Mouse (Mus musculus) cortical plate, adult 2 months (tissue): ENCODE measurements around the gene Slc36a1. TPM values are rescaled to one million over a fixed set of nuclear protein-coding genes. Genes with fewer than 3 reads are reported as not detected.

Experiments
- H3K27ac ChIP-seq: fragments of 200-500 bp; 2 replicates; pipeline ENCODE4 v1.5.1; 2012; ENCODE audit warnings: low read length, control low read depth, inconsistent platforms; ENCODE audit not compliant: insufficient read depth
- H3K4me1 ChIP-seq: fragments of 200-500 bp; 2 replicates; pipeline ENCODE4 v1.6.1; 2011; ENCODE audit warnings: low read length; ENCODE audit not compliant: control insufficient read depth, insufficient read depth
- H3K4me3 ChIP-seq: fragments of 200-500 bp; 2 replicates; pipeline ENCODE4 v1.5.1; 2011; ENCODE audit warnings: mild to moderate bottlenecking, low read length, control low read depth; ENCODE audit not compliant: insufficient read depth
- CTCF ChIP-seq: fragments of 200-500 bp; IDR thresholded peaks from 2 replicates; pipeline ENCODE4 v1.5.1; 2011; ENCODE audit warnings: mild to moderate bottlenecking, control low read depth, low read length; ENCODE audit not compliant: insufficient read depth; ENCODE audit errors: extremely low read depth
- POLR2A ChIP-seq: fragments of 200-500 bp; IDR thresholded peaks from 2 replicates; pipeline ENCODE4 v1.6.1; 2011; ENCODE audit warnings: mild to moderate bottlenecking, low read length, control low read depth; ENCODE audit not compliant: insufficient read depth; ENCODE audit errors: extremely low read depth
- polyA plus RNA-seq: library from polyadenylated mRNA; depleted of rRNA; stranded (reverse); fragments of >200 nt; gene quantifications from 2 replicates; pipeline ENCODE4 v1.2.3, GENCODE M21; 2012

The Slc36a1 gene
- polyA plus RNA-seq, 1 experiment, result 35.9 TPM

DNA sequence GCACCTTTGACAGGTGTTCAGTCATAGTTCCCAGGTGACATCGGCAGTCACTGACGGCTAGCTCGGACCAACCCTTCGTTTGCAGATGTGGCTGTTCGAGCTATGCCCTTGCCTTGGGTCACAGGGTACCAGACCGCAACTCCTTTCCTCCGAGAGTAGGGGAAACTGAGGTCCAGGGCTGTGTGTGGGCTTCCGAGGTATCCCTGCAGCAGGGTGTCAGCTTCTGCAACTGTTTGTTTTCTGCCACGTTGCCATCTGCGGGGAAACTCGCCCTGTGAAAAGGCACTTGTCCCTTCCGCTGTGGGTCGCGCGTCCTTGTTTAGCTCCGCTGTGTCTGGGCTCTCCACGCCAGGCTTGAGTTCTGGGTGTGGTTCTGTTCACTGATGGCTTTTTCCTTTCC, 452 bp downstream of the Slc36a1 start:
- no peaks in the 10 kb centered on the region for H3K4me1 ChIP-seq
- no peak for TF ChIP-seq CTCF
- H3K4me3 ChIP-seq, result peak overlapping the region; percentile 95
- 0 out of 2 replicates have a peak overlapping the region, but pooled peaks have one; percentile 53 for H3K27ac ChIP-seq

DNA sequence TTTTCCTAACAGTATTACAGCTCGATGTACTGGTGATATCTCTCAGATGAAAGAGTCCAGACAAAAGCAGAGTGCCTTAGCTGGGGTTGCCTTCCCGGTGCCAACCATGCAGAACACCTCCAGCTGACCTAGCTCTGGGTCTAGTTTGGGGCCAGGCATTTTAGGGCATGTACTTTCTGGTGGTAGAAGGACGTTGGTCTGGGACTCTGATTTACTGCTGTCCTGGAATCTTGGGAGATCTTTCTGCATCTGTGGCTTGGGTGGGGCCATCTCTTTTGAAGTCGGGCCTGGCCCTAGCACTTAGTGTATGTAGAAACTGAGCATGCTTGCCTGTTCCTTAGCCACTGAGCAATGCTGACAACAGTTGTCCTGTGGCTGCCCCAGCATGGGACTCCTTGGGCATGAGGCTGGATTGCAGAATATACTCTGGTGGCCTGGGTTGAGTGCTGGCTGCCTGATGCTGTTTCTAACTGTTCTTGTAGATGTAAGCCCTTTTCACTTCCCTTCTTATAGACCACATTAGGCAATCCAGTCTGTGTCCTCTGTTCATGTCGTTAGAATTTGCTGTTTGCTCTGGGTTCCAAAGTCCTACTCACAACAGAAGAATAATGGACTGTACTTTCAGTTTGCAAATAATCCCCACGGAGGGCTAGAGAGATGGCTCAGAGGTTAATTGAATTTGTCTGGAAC, 4.0 kb downstream of the Slc36a1 start:
- no peak overlapping the region for H3K4me3 ChIP-seq
- no peak overlapping the region for H3K27ac ChIP-seq
- H3K4me1 ChIP-seq, result no peaks in the 10 kb centered on the region
- TF ChIP-seq POLR2A, result no peak
- TF ChIP-seq CTCF, result no peak

DNA sequence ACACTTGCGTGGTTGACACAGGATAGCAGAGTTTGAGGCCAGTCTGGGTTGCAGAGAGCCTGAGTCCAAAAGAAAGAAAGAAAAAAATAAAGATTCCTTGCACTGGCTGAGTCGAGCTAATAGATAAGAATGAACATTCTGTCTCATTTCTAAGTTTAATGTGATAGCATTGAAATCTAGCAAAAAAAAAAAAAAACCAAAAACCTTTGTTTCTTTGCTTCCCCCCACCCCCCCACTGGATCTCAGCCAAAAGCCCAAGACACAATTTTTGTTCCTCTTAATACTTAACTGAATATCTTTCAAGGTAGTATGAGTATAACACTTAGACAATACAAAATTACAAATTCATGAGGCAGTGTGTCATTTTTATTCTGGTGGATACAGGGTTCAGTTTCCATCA, 4.9 kb downstream of the Slc36a1 start:
- TF ChIP-seq POLR2A (no peak), CTCF (no peak)
- Histone ChIP-seq H3K4me1 (no peaks in the 10 kb centered on the region), H3K4me3 (no peak overlapping the region), H3K27ac (no peak overlapping the region)

DNA sequence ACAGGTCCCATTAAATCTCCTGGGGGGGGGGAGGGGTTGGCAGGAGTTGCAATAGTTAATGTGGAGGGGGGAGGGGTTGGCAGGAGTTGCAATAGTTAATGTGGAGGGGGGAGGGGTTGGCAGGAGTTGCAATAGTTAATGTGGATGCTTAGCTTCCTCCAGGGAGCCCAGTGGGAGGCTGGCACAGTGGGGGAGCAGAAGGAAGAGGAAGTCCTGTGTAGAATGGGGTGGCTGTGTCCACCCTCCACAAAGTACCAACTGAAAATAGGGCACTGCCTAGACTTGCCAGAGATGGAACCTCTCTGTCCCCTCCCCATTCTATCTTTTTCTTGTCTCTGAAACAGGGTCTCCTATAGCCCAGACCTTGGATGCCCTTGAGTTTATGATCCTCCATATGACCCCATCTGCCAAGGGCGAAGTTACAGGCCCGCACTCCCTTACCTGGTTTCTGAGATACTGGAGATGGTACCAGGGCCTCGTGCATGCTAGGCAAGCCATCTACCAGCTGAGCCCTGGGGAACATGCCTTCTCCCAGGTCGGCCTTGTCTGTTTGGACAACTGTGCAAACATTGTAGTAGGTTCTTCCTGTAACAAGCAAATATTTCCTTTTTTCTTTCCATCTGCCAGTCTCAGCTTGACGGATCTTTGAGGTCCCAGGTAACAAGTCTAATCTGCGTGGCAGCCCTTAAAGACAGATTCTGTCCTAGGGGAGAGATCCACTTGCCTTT, 5.6 kb downstream of the Slc36a1 start:
- no peak overlapping the region for H3K4me3 ChIP-seq
- H3K27ac ChIP-seq, result 0 out of 2 replicates have a peak overlapping the region, but pooled peaks have one; percentile 20
- H3K4me1 ChIP-seq, result no peaks in the 10 kb centered on the region
- TF ChIP-seq POLR2A (no peak), CTCF (no peak)

DNA sequence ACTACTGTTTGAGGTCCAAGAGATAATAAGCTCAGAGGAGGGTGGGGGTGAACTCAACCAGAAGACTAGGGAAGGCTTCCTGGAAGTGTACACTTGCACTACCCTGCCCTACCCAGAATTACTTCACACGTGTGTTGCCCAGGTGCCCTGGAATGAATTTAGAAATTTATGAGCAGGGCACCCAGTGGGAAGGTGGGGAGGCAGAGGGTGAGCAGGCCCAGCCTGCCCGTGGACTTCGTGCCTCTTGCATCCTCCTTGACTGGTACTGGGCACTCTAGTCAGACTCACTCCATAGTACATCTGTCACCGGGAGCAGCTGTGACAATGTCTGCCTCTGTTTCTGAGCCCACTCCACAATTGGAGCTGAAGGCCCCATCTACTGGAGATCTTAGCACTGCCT, 9.4 kb downstream of the Slc36a1 start:
- no peak overlapping the region for H3K4me3 ChIP-seq
- no peak overlapping the region for H3K27ac ChIP-seq
- H3K4me1 ChIP-seq, result peaks cover 5% of the 10 kb centered on the region; the same call in 1 of the 2 replicates
- no peak for TF ChIP-seq POLR2A
- no peak for TF ChIP-seq CTCF

DNA sequence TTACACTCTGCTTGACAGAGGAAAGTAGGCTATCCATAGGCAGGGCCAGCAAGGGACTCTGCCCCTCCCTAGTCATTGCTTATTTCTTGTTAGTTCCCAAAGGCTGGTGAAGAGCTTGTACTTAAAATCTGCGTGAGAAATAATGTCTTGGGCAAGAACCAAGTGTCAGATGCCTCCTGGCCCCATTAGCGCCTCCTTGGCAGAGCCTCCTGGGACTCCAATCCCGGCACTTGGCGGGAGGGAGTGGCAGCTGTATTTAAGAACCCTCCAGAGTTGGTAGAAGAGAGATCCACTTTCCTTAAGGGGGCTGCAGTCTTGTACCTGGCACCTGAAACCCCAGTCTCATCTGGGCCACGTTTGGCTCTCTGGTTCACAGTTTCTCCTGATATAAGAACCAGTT, 10.0 kb downstream of the Slc36a1 start:
- Histone ChIP-seq H3K4me1 (peaks cover 5% of the 10 kb centered on the region; the same call in 1 of the 2 replicates), H3K27ac (no peak overlapping the region), H3K4me3 (no peak overlapping the region)
- no peak for TF ChIP-seq POLR2A
- no peak for TF ChIP-seq CTCF

DNA sequence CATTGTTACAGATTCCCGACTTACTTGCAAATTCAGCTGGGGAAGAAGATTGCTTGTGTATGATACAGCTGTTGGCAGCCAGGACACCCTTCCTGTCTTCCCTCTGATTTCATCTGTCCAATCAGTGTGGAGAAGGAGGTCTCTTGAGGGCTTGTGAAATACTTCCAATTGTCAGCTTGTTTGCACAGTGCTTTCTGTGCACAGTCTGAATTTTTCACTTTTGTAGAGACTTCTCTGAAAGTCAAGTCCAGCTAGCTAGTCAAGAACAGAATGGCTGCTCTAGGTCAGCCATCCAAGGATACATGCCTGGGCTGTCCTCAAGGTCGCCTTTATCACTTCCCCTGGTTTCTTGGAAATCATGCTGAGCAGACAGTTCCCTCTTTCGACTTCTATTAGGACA, 10.8 kb downstream of the Slc36a1 start:
- Histone ChIP-seq H3K4me1 (peaks cover 5% of the 10 kb centered on the region; the same call in 1 of the 2 replicates), H3K4me3 (no peak overlapping the region), H3K27ac (no peak overlapping the region)
- TF ChIP-seq CTCF (no peak), POLR2A (no peak)

DNA sequence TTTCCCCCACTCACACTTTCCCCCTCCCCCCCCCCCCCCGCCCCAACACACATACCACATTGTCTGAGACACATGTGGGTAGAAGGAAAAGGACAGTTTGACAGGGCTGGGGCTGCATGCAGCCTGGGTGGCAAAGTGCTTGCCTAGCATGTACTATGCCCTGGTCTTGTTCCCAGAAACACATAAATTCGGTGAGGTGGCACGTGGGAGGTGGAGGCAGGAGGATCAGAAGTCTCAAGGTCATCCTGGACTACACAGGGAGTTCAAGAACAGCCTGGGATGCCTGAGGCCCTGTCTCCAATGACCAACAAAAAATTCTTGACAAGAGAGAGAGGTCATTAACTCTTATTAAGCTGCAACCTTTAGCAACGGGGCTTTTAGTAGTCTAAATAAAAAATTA, 11.9 kb downstream of the Slc36a1 start:
- H3K4me3 ChIP-seq, result no peak overlapping the region
- H3K4me1 ChIP-seq, result peaks cover 5% of the 10 kb centered on the region; the same call in 1 of the 2 replicates
- no peak overlapping the region for H3K27ac ChIP-seq
- TF ChIP-seq POLR2A (no peak), CTCF (no peak)

DNA sequence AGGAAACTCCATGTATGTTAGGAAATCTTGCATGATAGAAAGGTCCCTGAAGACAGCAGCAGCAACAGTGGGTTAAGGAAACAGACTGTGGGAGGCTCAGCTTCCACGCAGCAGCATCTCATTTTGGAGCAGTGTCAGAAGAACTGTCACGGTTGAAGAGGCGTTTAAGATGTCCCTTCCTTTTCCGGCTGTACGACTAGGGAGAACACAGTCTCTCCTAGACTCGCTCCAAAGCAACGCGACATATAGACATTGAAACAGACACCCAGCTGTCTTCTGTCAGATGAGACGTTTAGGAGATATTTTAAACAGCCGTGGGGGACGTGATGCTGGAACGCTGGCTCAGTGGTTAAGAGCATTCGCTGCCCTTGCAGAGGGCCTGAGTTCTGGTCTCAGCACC, 12.7 kb downstream of the Slc36a1 start:
- Histone ChIP-seq H3K4me3 (no peak overlapping the region), H3K27ac (peak overlapping the region; percentile 14; the same call in 1 of the 2 replicates), H3K4me1 (peaks cover 5% of the 10 kb centered on the region; the same call in 1 of the 2 replicates)
- TF ChIP-seq POLR2A, result 0 out of 2 replicates have a peak, but pooled peaks have one; percentile 16
- TF ChIP-seq CTCF, result no peak

DNA sequence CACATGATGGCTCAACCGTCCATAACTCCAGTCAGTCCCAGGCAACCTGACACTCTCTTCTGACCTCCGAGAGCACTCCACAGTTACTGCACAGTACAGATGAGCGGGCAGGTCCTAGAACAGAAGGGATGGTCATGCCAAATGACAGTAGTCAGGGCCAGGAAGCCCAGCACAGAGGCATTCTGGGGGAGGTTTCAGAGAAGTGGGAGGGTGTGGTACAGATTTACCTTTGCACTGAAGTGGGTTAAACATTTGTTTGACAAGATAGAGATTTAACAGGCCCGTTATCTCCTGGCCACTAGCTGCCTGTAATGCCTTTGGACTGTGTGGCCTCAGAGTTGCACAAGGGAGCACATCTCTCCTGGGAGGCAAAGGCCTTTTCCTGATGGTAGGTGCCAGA, 13.3 kb downstream of the Slc36a1 start:
- H3K4me1 ChIP-seq, result peaks cover 5% of the 10 kb centered on the region; the same call in 1 of the 2 replicates
- H3K27ac ChIP-seq, result peak overlapping the region; percentile 14; the same call in 1 of the 2 replicates
- TF ChIP-seq POLR2A (no peak), CTCF (no peak)
- no peak overlapping the region for H3K4me3 ChIP-seq

DNA sequence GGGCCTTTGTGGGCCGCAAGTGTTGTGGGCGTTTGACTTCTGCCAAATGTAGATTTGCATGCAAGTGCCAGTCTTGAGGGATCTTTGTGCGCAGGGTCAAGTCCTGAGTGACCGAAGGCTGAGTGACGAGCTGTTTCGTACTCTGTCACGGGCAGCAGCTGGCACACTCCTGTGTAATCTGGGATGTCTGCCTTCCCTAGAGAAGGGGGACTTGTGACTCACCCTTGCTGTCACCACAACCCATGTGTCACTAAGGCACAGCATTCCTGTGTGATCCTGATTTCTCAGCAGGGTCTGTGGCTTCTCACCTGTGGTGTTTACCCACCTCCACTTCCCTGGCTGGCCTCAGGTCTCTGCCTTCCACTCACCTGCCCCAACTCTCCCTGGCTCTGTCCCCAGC, 13.7 kb downstream of the Slc36a1 start:
- TF ChIP-seq POLR2A (no peak), CTCF (no peak)
- Histone ChIP-seq H3K27ac (0 out of 2 replicates have a peak overlapping the region, but pooled peaks have one; percentile 14), H3K4me1 (peaks cover 5% of the 10 kb centered on the region; the same call in 1 of the 2 replicates), H3K4me3 (no peak overlapping the region)
